Mouse (Mus musculus): ENCODE data around the gene Ap2a1.

Gene Ap2a1

DNA sequence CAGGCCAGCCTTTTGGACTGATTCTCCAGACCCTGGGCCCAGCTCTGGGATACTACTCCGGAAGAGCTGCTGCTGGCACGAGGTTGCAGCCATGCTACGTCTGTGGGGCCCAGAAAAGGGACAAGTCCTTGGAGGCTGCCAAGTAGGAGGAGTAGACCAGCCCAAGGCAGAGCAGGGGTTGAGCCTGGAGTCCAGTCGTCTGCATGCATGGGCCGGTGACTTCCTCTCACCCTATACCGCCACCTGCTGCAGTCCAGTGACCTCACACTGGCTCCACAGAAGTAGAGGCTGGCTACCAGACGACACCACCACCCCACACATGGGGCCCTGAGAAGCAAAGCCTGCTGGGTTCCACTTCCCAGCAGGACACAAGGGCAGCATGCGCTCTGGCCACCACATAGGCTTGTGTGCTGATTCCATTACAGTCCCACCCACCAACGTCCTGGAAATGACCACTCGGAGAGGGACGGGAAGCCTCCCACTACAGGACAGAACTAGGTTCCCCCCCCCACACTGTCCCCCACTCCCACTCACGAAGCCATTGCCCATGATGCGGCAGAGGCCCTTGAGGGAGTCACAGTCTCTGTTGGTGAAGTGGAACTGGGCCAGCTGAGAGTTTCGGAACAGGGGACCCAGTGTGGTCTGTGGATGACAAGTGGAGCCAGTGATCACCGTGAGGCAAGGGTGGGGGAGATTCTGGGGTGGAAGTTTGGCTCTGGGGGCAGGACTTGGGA is 62.9 kb downstream of the Ap2a1 start:
- DNase-seq (ENCODE audit: low read depth, low spot score), result no peak

DNA sequence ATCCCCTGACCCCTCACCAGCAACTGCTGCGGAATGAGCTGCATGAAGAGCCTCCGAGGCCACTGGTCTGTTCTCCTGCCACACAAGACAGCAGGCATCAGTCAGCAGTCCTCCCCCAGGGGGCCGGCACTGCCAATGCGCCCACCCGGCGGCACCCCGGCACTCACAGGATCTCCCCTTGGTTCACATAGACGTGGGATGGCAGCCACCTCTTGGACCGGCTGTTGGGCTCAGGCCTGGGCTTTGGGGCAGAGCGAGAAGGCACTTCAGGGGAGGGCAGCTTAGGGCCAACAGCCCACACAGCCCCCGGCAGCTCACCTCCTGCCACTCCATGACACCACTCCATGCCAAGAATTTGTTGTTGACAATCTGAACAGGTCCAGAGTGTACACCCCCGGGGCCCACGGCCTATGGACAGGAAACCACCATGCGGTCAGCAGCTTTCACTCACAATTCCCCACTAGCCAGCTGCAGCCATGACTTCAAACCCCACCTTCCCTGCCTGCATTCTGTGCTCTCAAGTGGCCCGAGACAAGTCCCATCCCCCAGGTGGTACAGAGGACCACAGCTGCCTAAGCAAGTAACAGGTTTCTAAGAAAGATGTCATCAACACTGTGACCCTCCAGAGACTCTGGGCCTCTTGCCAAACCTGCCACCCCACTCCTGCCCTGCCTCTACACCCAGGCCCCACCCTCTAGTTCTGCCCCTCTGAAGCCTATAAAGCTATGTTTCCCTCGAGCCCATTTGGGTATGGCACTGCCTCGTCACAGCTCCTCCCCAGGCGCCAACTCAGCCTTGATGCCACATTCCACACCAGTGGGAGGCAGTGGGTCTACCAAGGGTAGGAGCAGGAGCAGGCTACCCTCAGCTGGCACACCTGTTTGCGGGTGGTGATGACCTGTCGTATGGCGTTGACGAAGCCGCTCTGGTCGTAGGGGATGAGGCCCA is 64.4 kb downstream of the Ap2a1 start:
- DNase-seq (ENCODE audit: low read depth, low spot score), result no peak

DNA sequence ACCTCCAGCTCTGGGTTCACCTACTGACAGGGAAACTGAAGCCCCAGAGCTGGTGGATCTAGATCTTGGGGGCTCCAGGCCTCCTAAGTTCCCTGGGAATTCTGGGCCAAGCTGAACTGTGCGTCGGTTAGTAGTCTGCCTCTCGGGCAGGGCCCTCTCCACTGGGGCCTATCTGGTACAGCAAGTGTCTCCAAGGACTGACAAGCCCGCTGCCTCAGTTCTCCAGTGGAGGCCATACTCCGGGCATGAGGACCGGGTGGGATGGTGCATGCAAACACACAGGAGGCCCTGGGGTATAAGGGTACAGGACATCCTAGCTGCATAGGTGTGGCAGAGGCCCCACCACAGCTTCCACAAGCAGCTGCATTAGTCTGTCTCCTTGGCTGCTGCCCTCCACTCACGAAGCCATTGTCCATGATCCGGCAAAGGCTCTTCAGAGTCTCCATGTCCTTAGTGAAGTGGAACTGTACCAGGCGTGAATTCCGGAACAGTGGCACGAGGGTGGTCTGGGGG is 65.3 kb downstream of the Ap2a1 start:
- no peak for DNase-seq (ENCODE audit: low read depth, low spot score)

DNA sequence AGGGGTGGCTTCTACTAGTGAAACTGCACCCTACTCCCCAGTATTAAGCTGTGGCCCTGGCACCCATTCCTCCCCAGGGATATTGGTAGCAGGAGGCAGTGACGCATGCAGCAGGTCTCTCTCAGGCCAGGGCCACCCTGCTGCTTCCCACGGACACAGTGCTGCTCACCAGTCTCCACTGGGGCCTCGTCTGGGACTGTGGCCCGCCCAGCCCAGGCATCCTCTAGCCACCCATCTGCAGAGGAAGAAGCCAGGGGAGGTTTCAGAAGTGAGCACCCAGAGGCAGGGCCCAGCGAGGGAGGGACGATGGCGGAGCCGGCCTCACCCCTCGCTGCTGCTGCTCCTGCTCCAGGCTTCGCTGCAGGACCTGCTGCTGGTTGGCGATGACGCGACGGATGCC is 66.1 kb downstream of the Ap2a1 start:
- no peak for DNase-seq (ENCODE audit: low read depth, low spot score)

DNA sequence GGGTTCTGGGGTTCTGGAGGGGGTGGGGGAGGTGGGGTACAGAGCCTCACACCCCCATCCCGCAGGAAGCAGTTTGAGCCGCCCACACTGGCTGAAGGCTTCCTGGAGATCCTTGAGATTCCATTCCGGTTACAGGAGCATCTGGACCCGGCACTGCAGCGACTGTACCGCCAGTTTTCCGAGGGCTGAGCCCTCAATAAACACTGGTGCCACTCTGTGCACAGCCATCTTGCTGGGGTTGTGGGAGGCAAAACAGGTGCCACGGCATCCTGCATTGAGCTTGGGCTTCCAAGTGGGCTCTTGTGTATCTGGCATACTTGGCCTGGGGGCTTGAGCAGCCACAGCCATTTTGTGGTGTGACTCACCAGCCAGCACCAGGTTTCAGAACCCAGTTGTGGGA is 66.9 kb downstream of the Ap2a1 start:
- no peak for DNase-seq (ENCODE audit: low read depth, low spot score)

DNA sequence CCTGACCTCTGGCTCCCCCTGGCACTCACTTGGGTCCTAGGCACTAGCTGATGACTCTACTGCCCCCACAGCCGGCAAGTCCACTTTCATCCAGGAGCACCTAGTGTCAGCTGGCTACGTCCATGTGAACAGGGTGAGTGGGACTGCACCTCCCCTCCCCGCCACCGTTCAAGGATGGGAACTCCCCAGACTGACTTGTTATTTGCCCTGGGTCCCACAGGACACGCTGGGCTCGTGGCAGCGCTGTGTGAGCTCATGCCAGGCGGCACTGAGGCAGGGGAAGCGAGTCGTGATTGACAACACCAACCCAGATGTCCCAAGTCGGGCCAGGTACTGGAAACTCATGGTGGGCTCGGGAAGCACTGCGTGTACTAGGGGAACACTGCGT is 67.9 kb downstream of the Ap2a1 start:
- DNase-seq (ENCODE audit: low read depth, low spot score), result no peak

DNA sequence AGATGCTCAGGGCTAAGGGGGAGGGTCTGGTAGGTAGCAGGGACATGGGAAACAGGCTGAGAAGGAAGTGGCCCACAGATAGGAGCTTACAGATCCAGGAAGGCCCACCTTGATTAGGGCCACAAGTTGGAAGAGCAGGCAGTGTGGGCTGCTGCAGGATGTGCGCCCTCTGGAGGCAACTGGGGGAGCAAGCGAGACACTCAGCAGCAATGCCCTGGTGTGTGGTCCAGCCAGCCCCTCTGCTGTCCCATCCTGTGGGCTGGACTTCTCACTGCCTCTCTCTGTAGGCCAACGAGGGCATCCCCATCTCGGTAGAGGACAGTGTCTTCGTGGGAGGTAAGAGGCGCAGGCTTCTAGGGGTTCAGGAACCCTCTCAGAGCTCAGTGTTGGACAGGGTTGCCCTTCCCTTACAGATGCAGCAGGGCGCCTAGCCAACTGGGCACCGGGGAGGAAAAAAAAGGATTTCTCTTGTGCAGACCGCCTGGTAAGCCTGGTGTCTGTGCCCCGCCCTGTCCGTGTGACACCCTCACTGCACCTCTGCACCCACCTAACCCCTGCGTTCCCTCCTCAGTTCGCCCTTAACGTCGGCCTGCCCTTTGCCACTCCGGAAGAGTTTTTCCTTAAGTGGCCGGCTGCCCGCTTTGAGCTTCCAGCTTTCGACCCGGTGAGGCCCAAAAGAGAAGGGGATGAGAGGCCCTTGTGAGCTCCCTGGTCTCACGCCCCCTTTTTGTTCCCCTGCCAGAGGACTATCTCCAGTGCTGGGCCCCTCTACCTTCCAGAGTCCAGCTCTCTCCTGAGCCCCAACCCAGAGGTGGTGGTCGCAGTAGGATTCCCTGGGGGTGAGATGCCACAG is 68.5 kb downstream of the Ap2a1 start:
- DNase-seq (ENCODE audit: low read depth, low spot score), result peak; percentile 69

DNA sequence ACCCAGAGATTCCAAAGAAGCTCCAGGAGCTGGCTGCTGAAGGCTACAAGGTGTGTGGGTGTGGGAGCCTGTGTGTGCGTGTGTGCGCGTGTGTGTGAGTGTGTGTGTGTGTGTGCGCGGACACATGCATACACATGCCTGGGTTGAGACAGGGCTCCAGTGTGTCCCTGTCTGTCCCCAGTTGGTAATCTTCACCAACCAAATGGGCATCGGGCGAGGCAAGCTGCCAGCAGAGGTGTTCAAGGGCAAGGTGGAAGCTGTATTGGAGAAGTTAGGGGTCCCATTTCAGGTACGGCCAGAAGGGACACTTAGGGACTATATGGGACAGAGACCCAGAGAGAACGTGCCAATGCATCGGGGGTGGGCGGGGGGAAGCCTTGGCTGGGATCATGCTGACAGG is 69.4 kb downstream of the Ap2a1 start:
- no peak for DNase-seq (ENCODE audit: low read depth, low spot score)

DNA sequence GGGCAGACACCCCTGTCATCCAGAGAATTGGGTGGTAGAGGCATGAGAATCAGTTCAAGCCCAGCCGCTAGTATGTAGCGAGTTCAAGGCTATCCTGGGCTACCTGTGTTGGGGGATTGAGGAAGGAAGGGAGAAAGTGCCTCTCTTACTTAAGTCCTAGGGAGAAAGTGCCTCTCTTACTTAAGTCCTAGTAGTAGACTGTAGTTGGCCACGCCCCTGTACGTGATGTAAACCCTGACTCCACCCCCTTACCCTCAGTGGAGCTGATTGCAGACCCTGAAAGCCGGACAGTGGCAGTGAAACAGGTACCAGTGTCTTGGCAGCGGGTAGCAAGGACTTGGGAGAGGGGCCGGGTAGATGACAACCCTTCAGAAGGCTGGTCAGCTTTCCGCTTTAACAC is 71.4 kb downstream of the Ap2a1 start:
- no peak for DNase-seq (ENCODE audit: low read depth, low spot score)

DNA sequence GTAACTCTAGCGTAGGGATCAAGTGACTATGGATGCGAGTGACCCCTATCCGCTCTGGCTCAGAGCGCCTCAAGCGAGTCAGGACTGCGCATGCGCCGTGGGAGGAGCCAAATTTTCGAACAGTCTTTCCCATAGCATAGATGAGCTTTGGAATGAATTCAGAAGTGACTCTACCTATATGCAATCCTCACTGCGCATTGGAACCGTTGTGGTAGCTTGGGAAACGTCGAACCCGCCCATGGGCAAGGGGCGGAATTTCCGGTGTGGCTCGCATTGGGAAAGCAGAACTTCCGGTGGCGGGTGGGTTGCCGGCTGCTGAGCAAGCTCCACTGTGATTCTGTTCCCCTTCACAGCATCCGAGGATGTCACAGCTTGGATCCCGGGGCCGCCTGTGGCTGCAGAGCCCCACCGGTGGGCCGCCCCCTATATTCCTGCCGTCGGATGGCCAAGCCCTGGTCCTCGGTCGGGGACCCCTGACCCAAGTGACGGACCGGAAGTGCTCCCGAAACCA is 72.2 kb downstream of the Ap2a1 start, which contains the start of gene Pnkp:
TSS of gene Pnkp (plus strand) at position 98 of the 511 bp plus-strand sequence.
- DNase-seq (ENCODE audit: low read depth, low spot score), result peak; percentile 88

DNA sequence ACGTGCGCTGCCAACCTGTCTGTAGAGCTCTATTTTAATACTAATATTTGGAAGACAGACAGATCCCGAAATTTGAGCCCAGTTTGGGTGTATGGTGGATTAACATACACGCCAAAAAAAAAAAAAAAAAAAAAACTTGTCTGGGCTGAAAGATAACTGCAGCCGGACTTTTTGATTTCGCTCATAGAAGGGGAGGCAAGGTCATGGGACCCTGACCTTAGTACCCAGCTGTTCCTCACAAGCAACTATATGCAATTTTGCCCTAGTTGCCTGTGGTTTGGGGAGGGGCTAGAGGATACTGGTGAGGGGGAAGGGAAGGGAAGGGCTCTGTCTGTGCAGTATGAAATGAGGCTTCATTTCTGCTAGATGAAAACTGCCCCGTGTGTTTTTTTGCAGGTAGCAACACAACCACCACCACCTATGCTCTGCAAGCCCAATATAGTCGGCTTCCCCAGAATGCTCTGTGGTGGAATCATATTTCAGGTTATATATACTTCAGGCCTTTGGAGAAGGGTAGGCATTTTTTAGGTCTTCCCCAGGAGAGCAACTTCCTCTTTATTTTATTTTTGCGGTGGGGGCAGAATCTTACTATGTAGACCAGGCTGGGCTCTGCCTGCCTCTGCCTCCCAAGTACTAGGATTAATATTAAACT is 72.9 kb downstream of the Ap2a1 start:
- DNase-seq (ENCODE audit: low read depth, low spot score), result no peak

DNA sequence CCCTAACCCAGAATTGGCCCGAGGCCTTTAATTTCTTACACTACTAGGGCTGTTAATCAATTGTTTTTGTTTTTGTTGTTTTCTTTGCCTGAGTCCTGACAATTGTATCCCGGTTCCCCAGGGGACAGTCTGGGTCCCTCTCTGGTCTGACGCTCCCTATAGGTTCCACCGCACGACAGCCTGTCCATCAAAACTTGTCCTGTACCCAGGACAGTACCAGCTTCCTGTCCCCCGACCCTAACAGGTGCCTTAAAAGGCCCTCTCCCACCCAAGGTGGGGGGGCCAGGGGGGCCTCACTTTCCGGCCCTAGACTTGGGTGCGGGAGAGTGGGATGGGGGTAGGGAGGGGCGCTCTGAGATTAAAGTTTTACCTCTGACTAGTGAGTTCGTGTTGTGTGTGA is 74.3 kb downstream of the Ap2a1 start:
- no peak for DNase-seq (ENCODE audit: low read depth, low spot score)

DNA sequence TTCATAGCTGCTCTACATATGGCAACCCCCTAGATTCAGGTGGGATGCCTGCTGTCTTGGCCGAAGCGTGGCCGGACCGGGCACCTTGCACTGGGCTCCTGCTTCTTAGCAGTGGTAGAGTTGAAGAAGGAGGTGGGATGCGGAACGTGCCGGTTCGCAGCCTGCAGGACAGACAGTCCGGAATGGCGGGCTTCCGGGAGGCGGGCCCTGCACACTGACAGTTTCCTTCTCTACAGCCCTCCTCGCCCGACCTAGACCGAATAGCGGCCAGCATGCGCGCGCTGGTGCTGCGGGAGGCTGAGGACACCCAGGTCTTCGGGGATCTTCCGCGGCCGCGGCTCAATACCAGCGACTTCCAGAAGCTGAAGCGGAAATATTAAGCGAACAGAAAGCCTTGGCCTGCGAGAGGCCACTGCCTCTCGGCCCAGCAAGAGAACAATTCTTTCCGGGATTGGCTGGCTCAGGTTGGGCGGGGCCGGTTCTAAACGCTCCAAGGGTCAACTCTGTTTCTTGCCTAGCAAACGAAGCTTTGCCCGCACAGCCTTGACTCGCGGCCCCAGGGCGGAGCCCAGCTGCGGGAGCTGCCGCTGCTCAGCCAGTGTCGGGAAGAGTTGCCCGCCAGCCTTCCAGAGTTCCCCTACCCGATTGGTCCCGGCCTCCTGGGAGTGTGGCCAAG is 74.8 kb downstream of the Ap2a1 start:
- peak; percentile 70 for DNase-seq (ENCODE audit: low read depth, low spot score)

DNA sequence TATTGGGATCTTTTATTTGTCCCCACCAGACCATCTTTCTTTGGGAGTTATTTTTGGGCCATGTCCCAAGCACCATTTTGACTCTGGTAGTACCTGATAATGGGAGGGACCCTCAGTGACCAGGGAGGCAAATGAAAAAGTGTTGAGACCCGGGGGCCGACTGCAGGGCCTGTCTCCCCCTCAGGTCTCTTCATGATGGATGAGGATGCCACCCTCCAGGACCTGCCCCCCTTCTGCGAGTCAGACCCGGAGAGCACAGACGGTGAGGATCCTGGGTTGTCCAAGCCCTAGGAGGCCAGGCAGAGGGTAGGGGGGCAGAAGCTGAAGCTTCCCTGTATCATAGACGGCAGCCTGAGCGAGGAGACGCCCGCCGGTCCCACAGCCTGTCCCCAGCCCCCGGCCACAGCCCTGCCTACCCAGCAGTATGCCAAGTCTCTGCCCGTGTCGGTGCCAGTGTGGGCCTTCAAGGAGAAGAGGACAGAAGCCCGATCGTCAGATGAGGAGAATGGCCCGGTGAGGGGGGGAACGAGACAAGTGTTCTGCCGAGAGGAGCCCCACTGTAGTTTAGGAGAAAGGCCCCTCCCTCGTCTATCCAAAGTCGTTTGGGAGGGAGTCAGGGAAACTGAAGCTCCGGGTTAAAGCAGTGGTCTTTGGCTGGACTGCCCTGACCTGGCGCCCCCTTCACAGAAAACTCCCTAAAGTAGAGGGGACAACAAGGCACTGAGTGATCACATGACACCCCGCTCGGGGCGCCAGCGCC is 75.5 kb downstream of the Ap2a1 start:
- no peak for DNase-seq (ENCODE audit: low read depth, low spot score)

DNA sequence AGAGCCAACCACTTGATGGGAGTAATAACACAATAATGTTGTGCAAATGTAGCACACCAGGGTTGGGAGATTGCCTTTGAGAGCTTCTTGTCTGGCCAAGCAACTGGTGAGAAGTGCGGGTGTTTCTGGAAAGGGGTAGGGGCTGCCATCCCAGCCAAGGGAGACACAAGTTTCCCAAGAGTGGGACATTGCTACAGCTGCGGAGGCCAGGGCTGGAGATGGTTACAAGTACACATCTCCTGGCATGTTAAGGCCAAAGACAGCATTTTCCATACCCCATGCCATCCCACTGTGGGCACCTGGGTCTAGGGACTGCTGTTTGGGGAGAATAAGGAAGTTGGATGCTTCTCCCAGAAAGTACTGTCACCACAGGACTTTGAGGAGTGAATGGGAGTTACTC is 76.2 kb downstream of the Ap2a1 start:
- DNase-seq (ENCODE audit: low read depth, low spot score), result no peak

DNA sequence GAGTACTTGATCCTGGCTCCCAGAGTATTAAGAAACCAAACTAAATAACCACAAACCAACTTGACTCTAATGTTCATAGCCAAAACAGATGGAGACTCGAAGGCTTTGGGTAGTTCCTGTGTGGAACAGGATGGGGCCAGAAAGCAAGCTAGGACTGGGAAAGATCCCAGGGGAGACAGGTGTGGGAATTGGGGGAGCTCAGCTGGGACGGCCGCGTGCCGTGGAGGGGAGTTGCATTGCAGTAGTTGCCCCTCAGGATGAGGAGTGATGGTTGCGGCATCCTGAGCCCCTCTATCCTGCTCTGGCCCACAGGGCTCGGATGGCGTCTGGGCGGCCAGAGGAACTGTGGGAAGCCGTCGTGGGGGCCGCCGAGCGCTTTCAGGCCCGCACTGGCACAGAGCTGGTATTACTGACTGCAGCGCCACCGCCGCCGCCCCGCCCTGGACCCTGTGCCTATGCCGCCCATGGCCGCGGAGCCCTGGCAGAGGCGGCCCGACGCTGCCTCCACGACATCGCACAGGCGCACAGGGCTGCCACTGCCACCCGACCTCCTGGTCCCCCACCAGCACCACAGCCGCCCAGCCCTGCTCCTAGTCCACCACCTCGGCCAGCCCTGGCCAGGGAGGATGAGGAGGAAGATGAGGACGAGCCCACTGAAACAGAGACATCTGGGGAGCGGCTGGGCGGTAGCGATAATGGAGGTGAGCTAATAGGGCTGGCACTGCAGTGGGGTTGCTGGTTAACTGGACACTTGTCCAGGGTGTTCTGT is 76.9 kb downstream of the Ap2a1 start:
- DNase-seq (ENCODE audit: low read depth, low spot score), result no peak

DNA sequence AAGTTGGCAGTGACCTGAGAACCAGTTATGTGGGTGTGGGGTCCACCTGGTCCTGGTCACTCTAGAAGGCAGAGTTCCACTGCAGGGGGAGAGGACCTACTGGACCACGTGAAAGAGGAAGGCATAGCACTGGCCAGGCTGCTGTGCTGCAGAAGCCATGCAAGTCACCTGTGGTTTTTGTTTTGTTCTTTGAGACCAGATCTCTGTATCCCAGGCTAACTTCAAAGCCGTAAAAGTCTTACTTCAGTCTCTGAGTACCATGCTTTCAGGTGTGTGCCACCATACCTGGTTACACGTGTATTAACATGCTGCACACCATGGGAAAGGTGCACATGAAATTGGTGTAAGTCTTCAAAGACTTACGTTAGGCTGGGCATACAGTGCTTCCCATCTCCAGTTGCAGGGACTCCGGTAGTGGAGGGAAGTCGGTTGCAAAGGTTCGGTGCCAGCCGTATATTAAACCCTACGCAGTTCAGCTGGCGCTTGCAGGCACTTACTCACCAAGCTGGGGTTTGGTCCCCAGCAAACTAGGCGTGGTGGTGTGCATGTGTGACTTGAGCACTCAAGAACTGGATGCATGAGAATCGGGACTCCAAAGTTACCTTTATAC is 77.6 kb downstream of the Ap2a1 start:
- no peak for DNase-seq (ENCODE audit: low read depth, low spot score)
